Mouse (Mus musculus) embryonic facial prominence, embryonic 11.5 days (tissue): ENCODE measurements at regions not wholly inside any gene's neighbourhood (a gene's known extent, or its start where the extent isn't known, plus 50 kb on each side); places are given as distances from the start of the nearest gene placed in this dataset.

Experiments
- ATAC-seq: fragments of 200-750 bp; cut with Nextera tagmentation; replicated peaks from 2 replicates; pipeline ENCODE4 v1.8.0; 2017; ENCODE audit warnings: low read depth; ENCODE audit not compliant: insufficient number of reproducible peaks, low FRiP score, low TSS enrichment
- DNase-seq: peaks from one replicate; pipeline ENCODE4 v3.0.0-alpha.2; 2015; ENCODE audit warnings: low spot score
- H3K27ac ChIP-seq: fragments of 300-500 bp; sonication (generic); replicated peaks from 2 replicates; pipeline ENCODE4 v1.5.1; 2014; ENCODE audit warnings: mild to moderate bottlenecking, low read depth, low read length, control low read depth
- H3K27me3 ChIP-seq: fragments of 300-500 bp; sonication (generic); 2 replicates; pipeline ENCODE4 v1.6.1; 2014; ENCODE audit warnings: mild to moderate bottlenecking, low read length, moderate library complexity, mixed read lengths; ENCODE audit not compliant: control insufficient read depth, insufficient read depth
- H3K36me3 ChIP-seq: fragments of 300-500 bp; sonication (generic); replicated peaks from 2 replicates; pipeline ENCODE4 v1.6.1; 2014; ENCODE audit warnings: low read depth, mild to moderate bottlenecking, low read length, moderate library complexity, mixed read lengths; ENCODE audit not compliant: control insufficient read depth, insufficient read depth
- H3K4me1 ChIP-seq: fragments of 300-500 bp; sonication (generic); 2 replicates; pipeline ENCODE4 v1.6.1; 2014; ENCODE audit warnings: low read length, mixed read lengths; ENCODE audit not compliant: control insufficient read depth, insufficient read depth
- H3K4me2 ChIP-seq: fragments of 300-500 bp; sonication (generic); 2 replicates; pipeline ENCODE4 v1.6.1; 2014; ENCODE audit warnings: low read depth, mild to moderate bottlenecking, control low read depth, low read length, moderate library complexity
- H3K4me3 ChIP-seq: fragments of 300-500 bp; sonication (generic); 2 replicates; pipeline ENCODE4 v1.5.1; 2014; ENCODE audit warnings: low read depth, low read length, control low read depth
- H3K9ac ChIP-seq: fragments of 300-500 bp; sonication (generic); replicated peaks from 2 replicates; pipeline ENCODE4 v1.6.1; 2014; ENCODE audit warnings: mild to moderate bottlenecking, control low read depth, low read length
- H3K9me3 ChIP-seq: fragments of 300-500 bp; sonication (generic); replicated peaks from 2 replicates; pipeline ENCODE4 v1.6.1; 2016; ENCODE audit warnings: mild to moderate bottlenecking, low read length, inconsistent platforms, mixed read lengths; ENCODE audit not compliant: control insufficient read depth
- WGBS: fragments of 180-500 bp; shearing (Covaris S2); extraction: QIAGEN DNeasy Blood & Tissue Kit; methylation state at CpG from one replicate; pipeline ENCODE4 v1.1.7; 2014; 5-methylcytosine and 5-hydroxymethylcytosine counted together

- no peaks in the 10 kb centered on the region for H3K36me3 ChIP-seq
- no peaks in the 10 kb centered on the region for H3K27me3 ChIP-seq
- no peak overlapping the region for H3K9ac ChIP-seq
- ATAC-seq: no peak; the same call in 1 of the 2 replicates
- H3K9me3 ChIP-seq: no peaks in the 10 kb centered on the region
- no peak overlapping the region for H3K4me3 ChIP-seq
- peak; percentile 74 for DNase-seq
- H3K4me1 ChIP-seq: no peaks in the 10 kb centered on the region
- no peak overlapping the region for H3K27ac ChIP-seq
- no peak overlapping the region for H3K4me2 ChIP-seq
- 26% methylated on average over 11 of the region's 11 CpGs for WGBS
Measured at GRCm38 (mm10) chr14:24081911-24082558, 67.7 kb upstream of the Kcnma1 start.

DNA sequence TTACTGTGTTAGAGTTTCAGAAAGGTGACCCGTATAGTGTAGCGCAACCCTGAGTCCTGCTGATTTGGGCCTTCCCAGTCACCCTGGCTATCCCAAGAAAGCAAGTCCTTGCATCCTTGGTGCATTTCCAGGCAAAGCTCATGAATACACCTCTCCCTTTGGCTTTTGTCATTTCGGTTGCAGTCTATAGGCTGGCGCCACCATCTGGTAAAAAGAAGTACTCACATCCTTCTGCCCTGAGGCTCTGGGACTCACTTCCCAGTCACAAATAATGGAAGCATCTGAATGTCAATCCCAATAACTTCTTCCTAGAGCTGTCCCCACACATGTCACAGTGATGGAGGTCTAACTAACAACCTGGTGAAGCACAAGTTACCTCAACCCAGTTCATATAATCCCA, 54.4 kb upstream of the Kcnma1 start:
- 61% methylated on average over 4 of the region's 4 CpGs for WGBS
- Histone ChIP-seq H3K4me3 (no peak overlapping the region), H3K27ac (no peak overlapping the region), H3K9me3 (no peaks in the 10 kb centered on the region), H3K9ac (no peak overlapping the region), H3K4me2 (no peak overlapping the region), H3K4me1 (no peaks in the 10 kb centered on the region), H3K27me3 (no peaks in the 10 kb centered on the region), H3K36me3 (no peaks in the 10 kb centered on the region)
- ATAC-seq: no peak
- peak; percentile 47 for DNase-seq

DNA sequence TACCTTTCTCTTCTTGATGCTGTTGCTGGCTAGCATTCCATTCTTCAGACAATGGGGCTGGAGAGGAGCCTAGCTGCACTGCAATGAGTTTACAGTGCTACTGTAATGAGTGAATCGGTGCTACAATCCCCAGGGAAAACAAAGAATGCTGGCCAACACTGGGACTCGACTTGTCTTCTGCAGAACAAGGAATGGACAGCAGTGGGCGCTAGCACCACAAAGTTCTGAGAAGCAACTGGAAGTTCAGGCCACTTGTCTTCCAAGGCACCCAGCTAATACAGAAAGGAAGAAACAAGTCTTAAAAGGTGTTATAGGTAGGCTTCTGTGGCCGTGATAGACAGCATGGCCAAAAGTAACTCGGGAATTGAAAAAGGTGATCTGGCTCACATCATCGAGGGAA, 53.4 kb upstream of the Kcnma1 start:
- ATAC-seq (no peak), DNase-seq (peak; percentile 75)
- Histone ChIP-seq H3K9me3 (no peaks in the 10 kb centered on the region), H3K27ac (no peak overlapping the region), H3K36me3 (no peaks in the 10 kb centered on the region), H3K4me1 (no peaks in the 10 kb centered on the region), H3K27me3 (no peaks in the 10 kb centered on the region), H3K4me3 (no peak overlapping the region), H3K4me2 (no peak overlapping the region), H3K9ac (no peak overlapping the region)
- 40% methylated on average over 6 of the region's 6 CpGs for WGBS

DNA sequence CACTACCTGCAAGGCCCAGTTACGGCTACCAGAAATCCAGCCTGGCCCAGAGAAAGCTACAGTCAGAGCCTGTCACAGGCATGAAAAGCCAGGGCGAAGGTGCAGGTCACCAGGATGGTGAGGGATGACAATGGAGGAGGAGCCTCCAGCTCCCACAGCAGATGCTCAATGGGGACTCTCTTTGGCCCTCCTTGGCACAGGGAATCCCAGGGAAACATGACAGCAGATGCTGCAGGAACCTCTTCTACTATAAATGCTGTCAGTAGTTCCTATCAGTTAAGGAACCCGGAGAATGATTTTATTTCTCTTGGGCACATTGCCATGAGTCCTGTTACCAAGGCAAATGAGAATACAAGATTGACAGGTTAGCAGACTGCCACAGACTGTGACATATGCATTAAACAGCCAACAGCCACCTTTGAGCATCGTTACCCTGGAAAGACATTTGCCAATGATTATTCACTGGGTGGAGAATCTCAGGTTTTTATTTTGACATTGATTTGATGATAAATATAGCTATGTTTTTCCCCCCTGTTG, 51.0 kb upstream of the Kcnma1 start:
- H3K27ac ChIP-seq: no peak overlapping the region
- no peak overlapping the region for H3K4me2 ChIP-seq
- no peaks in the 10 kb centered on the region for H3K4me1 ChIP-seq
- no peaks in the 10 kb centered on the region for H3K27me3 ChIP-seq
- no peak for DNase-seq
- H3K9me3 ChIP-seq: no peaks in the 10 kb centered on the region
- WGBS: 81% methylated on average over 4 of the region's 4 CpGs
- no peak overlapping the region for H3K9ac ChIP-seq
- no peak overlapping the region for H3K4me3 ChIP-seq
- no peak for ATAC-seq
- H3K36me3 ChIP-seq: no peaks in the 10 kb centered on the region
